Mouse (Mus musculus) heart, adult 9 months (tissue): Measurements from ENCODE around the gene Srarp.

Experiments used
- DNase-seq, 2 experiments: peaks; one replicate each; pipeline ENCODE4 v3.0.0; 2022; ENCODE audit warnings: low spot score in 2 of 2

The Srarp gene

GRCm38 (mm10) chr4:141389366-141390150, 46.3 kb downstream of the Srarp start:
- DNase-seq: no peak

- no peak for DNase-seq
Measured at GRCm38 (mm10) chr4:141387933-141388332, 48.0 kb downstream of the Srarp start.

- peak in 1 of 2 experiments; percentile 66 for DNase-seq
Measured at GRCm38 (mm10) chr4:141387093-141387784, 48.7 kb downstream of the Srarp start.

GRCm38 (mm10) chr4:141386150-141386549, 49.8 kb downstream of the Srarp start:
- DNase-seq: no peak

GRCm38 (mm10) chr4:141385275-141385674, 50.6 kb downstream of the Srarp start:
- no peak for DNase-seq
